Mouse (Mus musculus): ENCODE measurements at regions not wholly inside any gene's neighbourhood (a gene's known extent, or its start where the extent isn't known, plus 50 kb on each side); places are given as distances from the start of the nearest gene placed in this dataset.
A peak's percentile ranks its signal among the peaks of the same experiment; 100 is the strongest.

DNA sequence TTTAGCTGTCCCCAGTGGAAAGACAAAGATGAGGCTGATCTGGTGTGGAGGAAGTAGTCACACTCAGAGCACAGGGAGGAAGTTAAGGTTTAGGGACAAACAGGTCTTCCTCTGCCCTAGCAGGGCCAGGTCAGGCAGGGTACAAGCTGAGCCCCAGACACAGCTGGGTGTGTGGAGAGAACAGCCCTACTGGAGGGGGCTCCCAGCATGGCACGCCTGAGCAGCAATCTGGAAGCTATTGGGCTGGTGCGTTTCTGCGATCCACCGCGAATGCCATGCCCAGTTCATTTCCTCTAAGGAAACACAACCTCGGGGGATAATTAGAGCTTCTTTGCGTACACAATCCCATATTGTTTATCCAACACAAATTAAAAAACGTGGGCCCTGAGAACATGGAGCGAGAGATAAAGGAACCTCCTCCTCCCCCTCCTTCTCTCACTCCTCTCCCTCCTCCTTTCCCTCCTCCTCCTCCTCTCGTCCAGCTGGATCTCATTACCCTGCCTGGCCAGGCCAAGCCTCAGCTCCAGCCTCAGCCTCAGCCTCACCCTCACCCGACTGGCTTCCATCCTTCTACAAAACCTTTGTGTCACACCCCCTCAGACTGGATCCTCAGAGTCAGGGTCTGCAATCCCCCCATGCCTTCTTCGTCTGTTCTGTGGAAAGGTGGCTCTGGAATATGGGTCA lies 81.2 kb downstream of the Pja1 start:
- no peak overlapping the region for H3K27ac ChIP-seq (replicated peaks)
- no peaks in the 10 kb centered on the region for H3K36me3 ChIP-seq
- no peaks in the 10 kb centered on the region for H3K9me3 ChIP-seq
- no peak; the same call in 1 of the 2 replicates for ATAC-seq (ENCODE audit: low FRiP score, low read depth)
- H3K9ac ChIP-seq, result no peak overlapping the region
- 60% methylated on average over 12 of the region's 12 CpGs for WGBS
- H3K4me1 ChIP-seq (replicated peaks), result no peaks in the 10 kb centered on the region
- no peak overlapping the region for H3K4me2 ChIP-seq
- H3K27me3 ChIP-seq, result peaks cover 20% of the 10 kb centered on the region
- no peak overlapping the region for H3K4me3 ChIP-seq

DNA sequence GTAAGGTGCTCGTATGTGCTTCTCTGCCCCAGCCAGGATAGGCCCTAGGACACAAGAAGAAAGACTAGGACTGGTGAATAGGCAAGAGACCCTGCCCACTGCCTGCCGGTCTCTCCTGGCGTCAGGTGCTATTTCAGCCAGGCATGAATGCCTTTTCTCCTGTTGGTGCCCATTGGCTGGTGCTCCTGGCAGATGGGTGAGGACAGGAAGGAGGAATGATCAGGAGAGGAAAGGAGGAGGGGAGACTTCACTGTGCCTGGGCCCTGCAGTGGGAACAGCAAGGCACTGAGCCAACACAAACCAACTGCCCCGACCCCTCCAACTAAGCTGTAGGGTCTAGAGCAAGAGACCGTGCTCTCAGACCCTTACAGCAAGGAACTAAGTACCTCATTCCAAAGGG lies 100.4 kb downstream of the Pja1 start:
- no peak overlapping the region for H3K4me2 ChIP-seq
- no peak overlapping the region for H3K9ac ChIP-seq
- H3K36me3 ChIP-seq, result no peaks in the 10 kb centered on the region
- H3K4me3 ChIP-seq, result no peak overlapping the region
- no peak for ATAC-seq (ENCODE audit: low FRiP score, low read depth)
- WGBS, result 75% methylated on average over 5 of the region's 5 CpGs
- H3K9me3 ChIP-seq, result no peaks in the 10 kb centered on the region
- peaks cover 13% of the 10 kb centered on the region; the same call in 1 of the 2 replicates for H3K27me3 ChIP-seq
- H3K27ac ChIP-seq (replicated peaks), result no peak overlapping the region
- H3K4me1 ChIP-seq (replicated peaks), result no peaks in the 10 kb centered on the region

DNA sequence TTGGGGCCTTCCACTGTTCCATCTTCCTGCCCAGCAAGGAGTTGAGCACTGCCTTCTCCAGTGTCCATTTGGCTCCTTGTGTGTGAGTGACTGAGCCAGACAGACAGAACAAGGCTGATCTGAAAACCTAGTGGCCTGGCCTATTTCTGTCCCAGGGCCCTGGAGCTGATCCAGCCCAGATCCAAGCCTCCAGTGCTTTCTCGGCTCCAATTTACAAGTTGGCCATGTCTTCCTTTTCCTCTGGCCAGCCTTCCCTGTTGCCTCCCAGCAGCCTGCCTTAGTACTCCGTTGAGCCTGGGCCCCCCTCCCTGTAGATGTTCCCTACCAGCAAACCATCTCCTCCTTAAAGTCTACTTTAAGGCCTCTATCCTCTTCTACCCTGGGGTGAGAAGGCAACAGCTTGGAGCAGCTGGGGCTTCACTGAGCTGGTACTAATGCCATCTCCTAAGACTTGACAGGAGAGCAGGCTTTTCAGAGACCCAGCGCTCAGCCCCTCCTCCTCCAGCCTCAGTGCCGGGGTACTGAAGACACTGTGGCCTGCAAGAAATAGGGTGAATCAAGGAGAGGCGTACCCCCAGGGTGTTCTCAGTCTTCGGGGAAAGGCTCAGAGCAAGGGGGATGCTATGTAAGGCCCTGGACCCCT lies 101.7 kb downstream of the Pja1 start:
- Histone ChIP-seq H3K4me1 (replicated peaks) (no peaks in the 10 kb centered on the region), H3K36me3 (no peaks in the 10 kb centered on the region), H3K9ac (no peak overlapping the region), H3K27ac (replicated peaks) (no peak overlapping the region), H3K9me3 (no peaks in the 10 kb centered on the region), H3K27me3 (peaks cover 13% of the 10 kb centered on the region; the same call in 1 of the 2 replicates), H3K4me2 (no peak overlapping the region), H3K4me3 (no peak overlapping the region)
- ATAC-seq (ENCODE audit: low FRiP score, low read depth), result peak; percentile 38; the same call in 1 of the 2 replicates
- WGBS, result 72% methylated on average over 6 of the region's 6 CpGs

DNA sequence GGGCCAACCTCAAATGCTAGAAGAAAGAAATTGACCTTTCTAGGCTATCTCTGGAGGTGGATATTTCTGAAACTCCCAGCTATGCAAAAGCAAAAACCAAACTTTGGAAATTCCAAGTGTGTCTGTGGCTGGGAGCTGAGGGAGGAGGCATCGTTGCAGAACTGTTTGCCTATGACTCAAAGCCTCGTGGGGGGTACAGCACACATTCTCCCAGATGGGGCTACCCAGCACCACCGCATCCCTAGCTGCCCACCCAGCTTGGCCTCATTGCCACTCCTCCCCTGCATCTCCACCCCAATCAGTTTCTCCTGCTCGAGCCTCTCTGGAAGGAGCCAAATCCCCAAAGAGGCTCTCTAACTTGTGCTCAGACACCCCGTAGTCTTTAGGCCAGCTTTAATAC lies 107.0 kb downstream of the Pja1 start:
- peaks cover 11% of the 10 kb centered on the region; the same call in 1 of the 2 replicates for H3K27me3 ChIP-seq
- no peak overlapping the region for H3K4me2 ChIP-seq
- no peaks in the 10 kb centered on the region for H3K36me3 ChIP-seq
- H3K4me3 ChIP-seq, result no peak overlapping the region
- H3K27ac ChIP-seq (replicated peaks), result no peak overlapping the region
- H3K4me1 ChIP-seq (replicated peaks), result no peaks in the 10 kb centered on the region
- no peaks in the 10 kb centered on the region for H3K9me3 ChIP-seq
- WGBS, result 83% methylated on average over 5 of the region's 5 CpGs
- ATAC-seq (ENCODE audit: low FRiP score, low read depth), result no peak
- no peak overlapping the region for H3K9ac ChIP-seq

DNA sequence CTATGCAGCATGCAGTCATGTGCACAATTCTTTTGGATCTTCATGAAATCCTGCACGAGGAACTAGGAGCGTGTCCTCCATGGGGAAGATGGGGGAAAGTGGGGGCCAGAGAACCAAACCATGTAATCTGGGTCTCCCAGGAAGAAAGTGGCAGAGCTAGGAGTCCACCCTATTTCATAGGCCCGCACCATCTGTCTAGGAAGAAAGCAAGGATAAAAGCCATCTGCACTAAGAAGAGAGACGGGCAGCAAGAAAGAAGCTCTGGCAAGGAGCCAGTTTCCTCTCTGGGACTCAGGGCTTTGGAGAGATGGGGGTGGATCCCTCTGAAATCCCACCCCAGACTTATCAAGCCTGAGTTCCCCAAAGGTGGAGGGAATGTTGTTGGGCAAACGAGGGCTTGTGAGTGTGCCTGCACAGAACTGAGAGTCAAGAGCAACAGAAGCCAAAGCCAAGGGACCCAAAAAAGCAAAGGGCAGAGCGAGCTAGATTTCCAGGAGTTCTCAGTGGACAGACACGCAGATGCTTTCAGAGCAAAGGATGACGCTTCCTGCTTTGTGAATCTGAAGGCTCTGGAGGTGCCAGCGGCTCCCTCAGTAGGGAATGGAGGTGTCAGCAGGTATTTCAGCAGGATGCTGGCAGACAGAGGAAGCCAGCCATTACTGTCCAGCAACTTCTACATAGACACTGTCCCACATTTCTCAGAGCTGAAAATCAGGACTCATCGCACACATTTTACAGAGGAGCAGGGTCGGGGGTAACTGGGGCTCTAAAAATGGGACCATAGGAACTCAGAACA lies 110.8 kb downstream of the Pja1 start:
- 61% methylated on average over 11 of the region's 11 CpGs for WGBS
- Histone ChIP-seq H3K27ac (replicated peaks) (no peak overlapping the region), H3K4me2 (no peak overlapping the region), H3K4me1 (replicated peaks) (no peaks in the 10 kb centered on the region; the same call in 1 of the 2 replicates), H3K4me3 (no peak overlapping the region), H3K36me3 (no peaks in the 10 kb centered on the region), H3K27me3 (peaks cover 21% of the 10 kb centered on the region; the same call in 1 of the 2 replicates), H3K9ac (no peak overlapping the region), H3K9me3 (no peaks in the 10 kb centered on the region)
- no peak for ATAC-seq (ENCODE audit: low FRiP score, low read depth)

DNA sequence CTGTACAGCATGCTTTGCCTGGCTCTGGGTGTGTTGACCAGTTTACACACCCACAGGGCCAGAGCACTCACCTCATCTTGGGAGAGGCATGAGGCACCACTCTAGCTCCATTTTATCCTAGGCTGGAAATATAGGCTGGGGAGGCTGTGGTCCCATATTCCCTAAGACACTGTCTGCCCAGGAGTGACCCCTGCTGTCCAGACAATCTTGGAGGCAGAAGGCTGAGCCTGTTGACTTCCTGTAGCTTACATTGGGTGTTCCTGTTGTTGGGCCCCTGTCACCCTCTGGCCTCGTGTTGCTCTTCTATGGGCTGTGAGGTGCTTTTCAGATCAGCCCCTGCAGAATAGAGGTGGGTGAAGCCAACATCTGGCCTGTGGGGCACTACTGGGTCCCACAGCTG lies 112.3 kb downstream of the Pja1 start:
- Histone ChIP-seq H3K27me3 (peaks cover 21% of the 10 kb centered on the region; the same call in 1 of the 2 replicates), H3K9ac (no peak overlapping the region), H3K4me3 (no peak overlapping the region), H3K36me3 (no peaks in the 10 kb centered on the region), H3K27ac (replicated peaks) (no peak overlapping the region), H3K4me1 (replicated peaks) (no peaks in the 10 kb centered on the region; the same call in 1 of the 2 replicates), H3K4me2 (no peak overlapping the region), H3K9me3 (no peaks in the 10 kb centered on the region)
- 52% methylated on average over 1 of the region's 1 CpGs for WGBS
- no peak for ATAC-seq (ENCODE audit: low FRiP score, low read depth)

DNA sequence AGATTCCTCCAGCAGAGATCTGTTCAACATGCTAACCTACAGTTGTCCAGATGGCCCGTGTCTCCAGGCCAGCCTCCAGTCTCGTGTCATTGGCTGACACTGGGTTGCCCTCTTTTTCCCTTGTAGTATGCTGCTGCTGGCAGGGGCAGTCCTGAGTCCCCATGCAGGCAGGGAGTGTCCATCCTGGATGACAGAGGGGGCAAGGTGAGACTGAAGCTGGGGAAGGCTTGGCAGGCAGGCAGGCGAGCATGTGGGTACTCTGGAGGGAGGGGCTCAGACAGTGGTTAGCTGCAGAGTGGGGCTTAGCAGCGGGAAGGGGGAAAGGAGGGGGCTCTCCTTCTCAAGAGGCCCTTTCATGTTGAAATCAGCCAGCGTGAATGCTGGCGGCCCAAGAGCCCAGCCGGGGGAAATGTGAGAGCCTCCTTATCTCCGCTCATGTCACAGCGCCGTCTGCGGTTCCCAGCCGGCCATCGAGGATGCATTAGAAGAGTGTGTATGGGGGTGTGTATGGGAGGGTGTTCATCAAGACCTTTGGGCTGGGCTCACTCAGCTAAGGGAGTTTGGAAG lies 112.9 kb downstream of the Pja1 start:
- Histone ChIP-seq H3K4me1 (replicated peaks) (no peaks in the 10 kb centered on the region; the same call in 1 of the 2 replicates), H3K27ac (replicated peaks) (no peak overlapping the region), H3K4me2 (no peak overlapping the region), H3K4me3 (no peak overlapping the region), H3K9ac (no peak overlapping the region), H3K27me3 (peaks cover 22% of the 10 kb centered on the region; the same call in 1 of the 2 replicates), H3K36me3 (no peaks in the 10 kb centered on the region), H3K9me3 (no peaks in the 10 kb centered on the region)
- 47% methylated on average over 13 of the region's 13 CpGs for WGBS
- ATAC-seq (ENCODE audit: low FRiP score, low read depth), result peak; percentile 59; the same call in 1 of the 2 replicates

DNA sequence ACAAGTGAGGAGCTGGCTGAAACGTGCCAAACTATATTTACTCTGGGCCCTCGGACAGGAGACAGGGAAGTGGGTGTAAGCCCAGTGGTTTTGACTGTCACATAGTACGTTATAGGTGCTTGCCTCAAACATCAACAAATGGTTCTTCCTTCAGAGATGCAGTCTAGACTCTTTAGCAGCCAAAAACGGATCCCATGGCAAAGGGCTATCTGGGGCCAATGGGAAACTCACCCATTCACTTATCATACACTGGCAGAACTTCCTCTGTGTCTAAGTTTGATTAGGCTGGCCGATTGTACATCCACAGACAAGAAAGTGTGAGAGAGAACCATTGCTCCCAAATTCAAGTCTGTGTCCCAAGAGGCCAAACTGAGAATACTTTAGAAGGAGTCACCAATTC lies 115.9 kb downstream of the Pja1 start:
- 75% methylated on average over 5 of the region's 5 CpGs for WGBS
- no peaks in the 10 kb centered on the region for H3K9me3 ChIP-seq
- H3K9ac ChIP-seq, result no peak overlapping the region
- no peaks in the 10 kb centered on the region for H3K36me3 ChIP-seq
- peaks cover 29% of the 10 kb centered on the region; the same call in 1 of the 2 replicates for H3K27me3 ChIP-seq
- H3K4me1 ChIP-seq (replicated peaks), result no peaks in the 10 kb centered on the region; the same call in 1 of the 2 replicates
- no peak overlapping the region for H3K4me2 ChIP-seq
- no peak overlapping the region for H3K27ac ChIP-seq (replicated peaks)
- no peak for ATAC-seq (ENCODE audit: low FRiP score, low read depth)
- H3K4me3 ChIP-seq, result no peak overlapping the region

DNA sequence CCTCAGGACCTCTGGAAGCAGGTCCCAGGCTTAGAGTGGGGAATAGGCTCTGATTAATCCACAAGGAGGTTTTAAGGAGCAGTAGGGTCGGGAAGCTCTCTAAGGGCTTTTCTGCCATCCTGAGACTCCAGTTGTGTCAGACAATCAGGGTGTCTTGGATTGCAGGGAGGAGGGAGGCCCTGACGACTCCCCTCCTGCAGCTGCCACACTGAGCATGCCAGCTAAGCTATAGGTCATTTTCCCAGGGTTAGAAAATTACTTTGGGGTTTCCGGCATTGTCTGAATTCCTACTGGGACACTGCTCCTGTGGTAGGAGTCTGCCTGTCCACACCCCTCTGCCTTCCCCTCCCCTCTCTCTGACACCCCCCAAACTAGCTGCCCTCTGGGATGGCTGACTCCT lies 120.8 kb downstream of the Pja1 start:
- ATAC-seq (ENCODE audit: low FRiP score, low read depth), result no peak
- Histone ChIP-seq H3K27ac (replicated peaks) (no peak overlapping the region), H3K4me3 (no peak overlapping the region), H3K27me3 (0 out of 2 replicates have a peak, but pooled peaks cover 24% of the 10 kb centered on the region), H3K9me3 (no peaks in the 10 kb centered on the region), H3K4me2 (no peak overlapping the region), H3K9ac (no peak overlapping the region), H3K4me1 (replicated peaks) (no peaks in the 10 kb centered on the region), H3K36me3 (no peaks in the 10 kb centered on the region)
- 54% methylated on average over 3 of the region's 3 CpGs for WGBS

DNA sequence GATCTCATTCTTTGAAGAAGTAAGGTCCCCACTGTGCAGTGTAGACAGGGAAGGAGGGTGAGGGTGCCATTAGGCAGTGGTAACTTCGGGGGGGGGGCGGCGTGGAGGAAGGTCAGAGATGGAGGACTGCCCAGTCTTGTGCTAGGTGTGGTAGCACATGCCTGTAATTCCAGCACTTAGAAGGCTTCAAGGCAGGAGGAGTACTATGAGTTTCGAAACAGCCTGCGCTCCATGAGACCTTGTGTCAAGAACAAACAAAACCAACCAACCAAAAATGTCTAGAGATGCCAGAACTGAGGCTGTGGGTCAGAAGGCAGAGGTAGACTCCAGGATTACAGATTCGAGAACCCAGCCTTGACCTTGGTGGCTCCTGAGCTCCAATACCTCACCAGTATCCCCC lies 130.8 kb downstream of the Pja1 start:
- ATAC-seq (ENCODE audit: low FRiP score, low read depth), result no peak
- WGBS, result 84% methylated on average over 6 of the region's 6 CpGs

DNA sequence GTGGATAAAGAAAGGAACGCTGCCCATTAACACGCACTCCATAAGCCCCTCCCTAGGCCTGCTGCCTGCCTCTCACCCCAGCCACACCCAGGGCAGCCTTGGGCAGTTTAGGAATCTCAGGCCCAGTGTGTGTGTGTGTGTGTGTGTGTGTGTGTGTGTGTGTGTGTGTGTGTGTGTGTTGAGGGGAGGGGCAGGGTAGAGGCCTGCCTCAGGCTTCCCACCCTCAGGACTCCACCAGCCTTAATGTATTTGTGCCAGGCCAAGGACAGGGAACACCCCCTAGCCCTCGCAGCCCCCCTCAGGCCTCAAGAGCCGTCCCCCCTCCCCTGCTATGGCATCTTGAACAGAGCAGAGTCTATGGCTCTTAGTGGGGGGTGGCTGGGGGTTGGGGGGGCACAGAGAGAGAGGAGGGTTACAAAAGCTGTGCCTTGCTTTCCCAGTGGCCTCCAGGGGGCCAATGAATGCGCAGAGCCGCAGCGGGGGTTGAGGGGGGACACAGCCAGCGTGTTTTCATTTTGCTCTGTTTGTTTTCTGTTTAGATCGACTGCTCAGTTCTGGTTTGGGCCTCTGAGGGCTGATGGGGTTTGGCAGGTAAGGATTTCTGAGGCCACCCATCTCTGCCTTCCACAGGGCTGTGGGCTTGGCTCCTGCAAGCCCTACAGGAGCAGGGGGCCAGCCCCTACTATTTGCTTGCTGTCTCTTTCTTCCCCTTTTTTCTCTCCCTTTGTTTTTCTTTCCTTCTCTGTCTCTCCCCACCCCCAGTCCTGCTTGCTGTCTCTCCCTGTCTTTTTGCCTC lies 131.8 kb downstream of the Pja1 start:
- Histone ChIP-seq H3K9ac (no peak overlapping the region), H3K9me3 (no peaks in the 10 kb centered on the region), H3K4me3 (no peak overlapping the region), H3K27ac (replicated peaks) (no peak overlapping the region), H3K4me1 (replicated peaks) (peaks cover 4% of the 10 kb centered on the region; the same call in 1 of the 2 replicates), H3K4me2 (no peak overlapping the region), H3K36me3 (no peaks in the 10 kb centered on the region), H3K27me3 (peaks cover 5% of the 10 kb centered on the region; the same call in 1 of the 2 replicates)
- peak; percentile 45; the same call in 1 of the 2 replicates for ATAC-seq (ENCODE audit: low FRiP score, low read depth)
- WGBS, result 26% methylated on average over 7 of the region's 9 CpGs

More for the DNA sequence above, 130.8 kb downstream of the Pja1 start:
- peaks cover 4% of the 10 kb centered on the region; the same call in 1 of the 2 replicates for H3K4me1 ChIP-seq (replicated peaks)
- H3K4me3 ChIP-seq, result no peak overlapping the region
- H3K27ac ChIP-seq (replicated peaks), result no peak overlapping the region
- no peaks in the 10 kb centered on the region for H3K9me3 ChIP-seq
- peaks cover 3% of the 10 kb centered on the region; the same call in 1 of the 2 replicates for H3K27me3 ChIP-seq
- no peaks in the 10 kb centered on the region for H3K36me3 ChIP-seq
- H3K9ac ChIP-seq, result no peak overlapping the region
- H3K4me2 ChIP-seq, result no peak overlapping the region

Data from hindbrain, embryonic 15.5 days (tissue).